Mouse (Mus musculus) adrenal gland, postnatal 25 days (tissue): ENCODE measurements at regions not wholly inside any gene's neighbourhood (a gene's known extent, or its start where the extent isn't known, plus 50 kb on each side); places are given as distances from the start of the nearest gene placed in this dataset.
"Not testable (repeated sequence)": the region's sequence is repeated elsewhere in the genome, so short reads cannot be mapped to it uniquely, and the experiment has no call there.

Experiments used
- DNase-seq: peaks from one replicate; pipeline ENCODE4 v3.0.0; 2021; ENCODE audit warnings: mixed read lengths

GRCm38 (mm10) chr4:66691598-66692220, 135.7 kb upstream of the Tlr4 start:
- DNase-seq = no peak

- DNase-seq = no peak
Measured at GRCm38 (mm10) chr4:66693982-66694578, 133.3 kb upstream of the Tlr4 start.

GRCm38 (mm10) chr4:66715821-66716760, 111.3 kb upstream of the Tlr4 start:
- DNase-seq = no peak

- DNase-seq = no peak
Measured at GRCm38 (mm10) chr4:66737407-66737806, 90.0 kb upstream of the Tlr4 start.

GRCm38 (mm10) chr4:66743421-66743820, 84.0 kb upstream of the Tlr4 start:
- DNase-seq = not testable (repeated sequence)

- DNase-seq = peak; percentile 30
Measured at GRCm38 (mm10) chr4:66768762-66769161, 58.6 kb upstream of the Tlr4 start.
